Mouse (Mus musculus) bone marrow, adult 2 months (tissue): ENCODE measurements around the gene 4930452B06Rik. TPM values are rescaled to one million over a fixed set of nuclear protein-coding genes. Genes with fewer than 3 reads are reported as not detected.

Experiments used
- H3K27ac ChIP-seq: fragments of 200-500 bp; 2 replicates; pipeline ENCODE4 v1.5.1; 2012; ENCODE audit warnings: low read depth, mild to moderate bottlenecking, control low read depth, inconsistent platforms, low read length; ENCODE audit not compliant: control insufficient read depth, poor library complexity, insufficient read depth
- H3K4me1 ChIP-seq: fragments of 200-500 bp; 2 replicates; pipeline ENCODE4 v1.6.1; 2011; ENCODE audit warnings: low read length; ENCODE audit not compliant: control insufficient read depth, insufficient read depth
- H3K4me3 ChIP-seq: fragments of 200-500 bp; replicated peaks from 2 replicates; pipeline ENCODE3; 2011; ENCODE audit warnings: mild to moderate bottlenecking, low read depth, low read length, control low read depth; ENCODE audit not compliant: control insufficient read depth
- CTCF ChIP-seq: fragments of 200-500 bp; IDR thresholded peaks from 2 replicates; pipeline ENCODE4 v1.5.1; 2011; ENCODE audit warnings: low read length, control low read depth; ENCODE audit not compliant: control insufficient read depth, insufficient read depth
- POLR2A ChIP-seq: fragments of 200-500 bp; IDR thresholded peaks from 2 replicates; pipeline ENCODE4 v1.6.1; 2011; ENCODE audit warnings: low read depth, mild to moderate bottlenecking, control low read depth, low read length, borderline replicate concordance; ENCODE audit not compliant: control insufficient read depth
- WGBS: fragments of 180-500 bp; shearing (Covaris S2); methylation state at CpG from one replicate; pipeline ENCODE4 v1.1.7; 2018; 5-methylcytosine and 5-hydroxymethylcytosine counted together
- polyA plus RNA-seq: library from polyadenylated mRNA; stranded (reverse); fragments of >200 nt; gene quantifications from 2 replicates; pipeline ENCODE4 v1.2.4, GENCODE M21; 2011; ENCODE audit warnings: low replicate concordance; ENCODE audit not compliant: missing spikeins, insufficient read depth, insufficient read length

Gene 4930452B06Rik
- polyA plus RNA-seq, 1 experiment = not detected

- TF ChIP-seq POLR2A (no peak), CTCF (no peak)
- no peak overlapping the region for H3K27ac ChIP-seq
- no peaks in the 10 kb centered on the region for H3K4me1 ChIP-seq
- H3K4me3 ChIP-seq = no peak overlapping the region
- 65% methylated on average over 3 of the region's 3 CpGs for WGBS
Measured at GRCm38 (mm10) chr14:8476606-8477005, 189.4 kb downstream of the 4930452B06Rik start.

DNA sequence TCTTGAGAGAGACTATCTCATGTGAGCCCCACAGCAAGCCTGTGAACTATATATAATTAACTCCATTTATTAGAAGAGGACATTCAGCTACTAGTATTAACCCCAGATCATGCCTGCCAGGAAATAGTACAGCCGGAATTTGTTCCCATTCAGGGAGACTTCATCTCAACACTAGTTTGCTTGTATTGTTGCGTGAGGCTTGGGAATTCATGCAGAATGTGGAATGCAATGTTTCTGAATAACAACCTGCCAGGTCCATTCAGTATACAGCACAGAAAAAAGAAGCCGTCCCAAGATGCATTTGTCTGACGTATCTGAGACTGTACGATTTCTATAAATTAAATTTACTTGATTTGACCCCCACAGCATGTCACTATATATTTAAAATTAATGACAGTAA is 190.2 kb downstream of the 4930452B06Rik start:
- TF ChIP-seq POLR2A = no peak
- TF ChIP-seq CTCF = no peak
- H3K4me3 ChIP-seq = no peak overlapping the region
- 86% methylated on average over 5 of the region's 5 CpGs for WGBS
- no peaks in the 10 kb centered on the region for H3K4me1 ChIP-seq
- H3K27ac ChIP-seq = no peak overlapping the region

DNA sequence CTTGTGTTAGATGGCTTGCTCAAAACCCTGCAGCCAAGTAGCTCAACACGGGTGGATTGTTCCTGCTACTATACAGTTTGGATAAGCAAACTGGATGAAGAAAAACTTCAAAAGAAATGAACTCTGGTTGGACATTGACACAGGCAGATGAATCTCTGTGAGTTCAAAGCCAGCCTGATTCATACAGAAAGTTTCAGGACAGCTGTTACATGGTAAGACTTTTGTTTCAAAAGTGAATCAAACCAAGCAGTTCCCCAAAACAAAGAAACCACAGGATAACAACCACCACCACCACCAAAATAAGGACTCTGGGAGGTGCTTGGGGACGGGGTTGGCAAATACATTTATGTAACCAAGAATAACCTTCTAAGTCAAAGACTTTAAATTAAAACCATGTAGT is 193.2 kb downstream of the 4930452B06Rik start:
- no peak overlapping the region for H3K27ac ChIP-seq
- TF ChIP-seq POLR2A = no peak
- TF ChIP-seq CTCF = no peak
- 43% methylated on average over 2 of the region's 2 CpGs for WGBS
- H3K4me3 ChIP-seq = no peak overlapping the region
- H3K4me1 ChIP-seq = no peaks in the 10 kb centered on the region

DNA sequence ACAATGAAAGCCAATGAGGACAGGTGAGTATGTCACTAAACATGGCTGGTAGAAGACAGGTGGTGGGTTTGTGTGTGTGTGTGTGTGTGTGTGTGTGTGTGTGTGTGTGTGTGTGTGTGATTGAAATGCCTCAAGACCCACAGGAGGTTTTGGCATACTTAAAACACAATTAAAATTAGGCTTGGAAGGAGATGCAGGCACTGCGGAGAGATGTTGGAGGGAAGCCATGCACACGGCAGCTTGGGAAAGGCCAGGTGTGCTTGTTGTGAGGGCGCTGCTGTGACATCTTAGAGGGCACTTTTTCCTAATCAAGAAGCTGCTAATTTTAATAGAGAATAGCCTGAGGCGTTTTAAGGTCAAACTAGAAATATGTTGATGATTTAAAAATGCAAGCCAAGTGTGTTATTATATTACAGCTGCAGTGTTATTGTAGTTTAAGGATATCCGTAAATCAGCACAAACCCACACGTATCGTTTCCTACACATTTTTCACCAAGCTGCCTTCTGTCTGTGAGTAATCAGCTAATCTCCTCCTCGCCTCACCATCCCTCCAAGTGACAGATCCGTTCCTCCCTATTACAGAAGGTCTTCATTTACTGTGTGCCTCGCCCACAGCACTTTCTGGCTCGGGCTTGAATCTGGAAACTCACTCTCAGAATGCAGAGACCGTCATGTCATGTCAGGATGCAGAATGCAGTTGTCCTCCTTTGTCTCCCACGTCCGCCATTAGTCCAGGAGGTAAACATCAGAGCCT is 201.5 kb downstream of the 4930452B06Rik start:
- Histone ChIP-seq H3K4me3 (no peak overlapping the region), H3K27ac (no peak overlapping the region), H3K4me1 (no peaks in the 10 kb centered on the region)
- TF ChIP-seq CTCF (no peak), POLR2A (no peak)
- WGBS = 78% methylated on average over 14 of the region's 14 CpGs

GRCm38 (mm10) chr14:8462973-8463372 is 203.1 kb downstream of the 4930452B06Rik start:
- H3K27ac ChIP-seq = no peak overlapping the region
- TF ChIP-seq CTCF (no peak), POLR2A (no peak)
- no peaks in the 10 kb centered on the region for H3K4me1 ChIP-seq
- WGBS = 71% methylated on average over 4 of the region's 4 CpGs
- H3K4me3 ChIP-seq = no peak overlapping the region

GRCm38 (mm10) chr14:8462321-8462909 is 203.6 kb downstream of the 4930452B06Rik start:
- TF ChIP-seq CTCF = no peak
- no peak for TF ChIP-seq POLR2A
- Histone ChIP-seq H3K27ac (no peak overlapping the region), H3K4me1 (no peaks in the 10 kb centered on the region), H3K4me3 (no peak overlapping the region)
- WGBS = 67% methylated on average over 6 of the region's 6 CpGs

GRCm38 (mm10) chr14:8460226-8461129 is 205.6 kb downstream of the 4930452B06Rik start:
- WGBS = 38% methylated on average over 19 of the region's 19 CpGs
- Histone ChIP-seq H3K27ac (no peak overlapping the region), H3K4me1 (no peaks in the 10 kb centered on the region), H3K4me3 (no peak overlapping the region)
- TF ChIP-seq CTCF (peak; percentile 47), POLR2A (no peak)

GRCm38 (mm10) chr14:8459759-8460158 is 206.3 kb downstream of the 4930452B06Rik start:
- no peaks in the 10 kb centered on the region for H3K4me1 ChIP-seq
- no peak overlapping the region for H3K27ac ChIP-seq
- 47% methylated on average over 4 of the region's 4 CpGs for WGBS
- no peak overlapping the region for H3K4me3 ChIP-seq
- no peak for TF ChIP-seq CTCF
